Mouse (Mus musculus) cortical plate, adult 2 months (tissue): ENCODE measurements around the gene Cep135.

Experiments used
- CTCF ChIP-seq: fragments of 200-500 bp; IDR thresholded peaks from 2 replicates; pipeline ENCODE4 v1.5.1; 2011; ENCODE audit warnings: mild to moderate bottlenecking, control low read depth, low read length; ENCODE audit not compliant: insufficient read depth; ENCODE audit errors: extremely low read depth
- POLR2A ChIP-seq: fragments of 200-500 bp; IDR thresholded peaks from 2 replicates; pipeline ENCODE4 v1.6.1; 2011; ENCODE audit warnings: mild to moderate bottlenecking, low read length, control low read depth; ENCODE audit not compliant: insufficient read depth; ENCODE audit errors: extremely low read depth

DNA sequence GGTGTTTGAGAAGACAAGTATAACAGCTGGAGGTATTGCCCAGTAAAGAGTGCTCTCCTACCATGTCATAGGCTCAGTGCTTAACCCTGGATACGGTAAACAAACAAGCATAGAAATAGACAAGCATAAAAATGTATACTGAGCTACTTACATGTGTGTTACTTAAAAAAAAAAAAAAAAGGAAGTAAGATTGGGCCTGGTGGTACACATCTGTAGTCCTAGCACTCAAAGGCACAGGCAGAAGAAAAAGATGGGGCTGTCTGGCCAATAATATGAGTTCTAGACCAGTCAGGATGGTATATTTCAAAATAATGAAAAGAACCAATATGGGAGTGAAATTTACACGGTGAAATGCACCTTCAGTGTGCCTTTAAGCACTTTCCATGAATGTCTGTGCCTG, 1.5 kb downstream of the Cep135 start:
- TF ChIP-seq POLR2A = no peak
- no peak for TF ChIP-seq CTCF
